Mouse (Mus musculus): ENCODE measurements at regions not wholly inside any gene's neighbourhood (a gene's known extent, or its start where the extent isn't known, plus 50 kb on each side); places are given as distances from the start of the nearest gene placed in this dataset.

- TF ChIP-seq POLR2A (IDR thresholded peaks at IDR 0.05; ENCODE audit: low read depth, low read length): no peak
- TF ChIP-seq JUND (conservative IDR thresholded peaks at IDR 0.05; ENCODE audit: low read depth, low read length): no peak
- TF ChIP-seq JUN (IDR thresholded peaks at IDR 0.05; ENCODE audit: insufficient read depth, low read depth, low read length): no peak
- no peak for TF ChIP-seq SIN3A (IDR thresholded peaks at IDR 0.05; ENCODE audit: low read length)
- TF ChIP-seq RCOR1 (conservative IDR thresholded peaks at IDR 0.05; ENCODE audit: low read depth, low read length): no peak
- TF ChIP-seq POLR2AphosphoS2 (IDR thresholded peaks at IDR 0.05; ENCODE audit: low read depth, low read length): no peak
- no peak for TF ChIP-seq UBTF (IDR thresholded peaks at IDR 0.05; ENCODE audit: low read depth, low read length)
- no peak for TF ChIP-seq MYC (IDR thresholded peaks at IDR 0.05; ENCODE audit: low read depth, low read length)
- no peak for TF ChIP-seq IRF4 (IDR thresholded peaks at IDR 0.05; ENCODE audit: low read depth, low read length)
- TF ChIP-seq USF2 (conservative IDR thresholded peaks at IDR 0.05; ENCODE audit: low read depth, low read length): no peak
- TF ChIP-seq PAX5 (IDR thresholded peaks at IDR 0.05; ENCODE audit: low read length): no peak
- TF ChIP-seq GABPA (IDR thresholded peaks at IDR 0.05; ENCODE audit: insufficient replicate concordance, low read depth, low read length): no peak
- no peak for TF ChIP-seq ZNF384 (IDR thresholded peaks at IDR 0.05; ENCODE audit: low read depth, low read length)
- TF ChIP-seq MAZ (IDR thresholded peaks at IDR 0.05; ENCODE audit: low read depth, low read length): no peak
- no peak for TF ChIP-seq TBP (conservative IDR thresholded peaks at IDR 0.05; ENCODE audit: low read depth, low read length)
- no peak for TF ChIP-seq RAD21 (IDR thresholded peaks at IDR 0.05; ENCODE audit: low read depth, low read length)
- TF ChIP-seq ELF1 (IDR thresholded peaks at IDR 0.05; ENCODE audit: low read depth, low read length): no peak
- in situ Hi-C loops (cut with MboI; ENCODE audit: low pct_ligation_motif_present, low pct_unique_long_range_greater_than_20kb, low sequenced_read_pairs): no loop called here
- H3K9ac ChIP-seq (ENCODE audit: insufficient read depth, low read depth): no peak overlapping the region
These were observed 75.6 kb upstream of the Tmprss2 start for GRCm38 (mm10) chr16:97686561-97686960.

DNA sequence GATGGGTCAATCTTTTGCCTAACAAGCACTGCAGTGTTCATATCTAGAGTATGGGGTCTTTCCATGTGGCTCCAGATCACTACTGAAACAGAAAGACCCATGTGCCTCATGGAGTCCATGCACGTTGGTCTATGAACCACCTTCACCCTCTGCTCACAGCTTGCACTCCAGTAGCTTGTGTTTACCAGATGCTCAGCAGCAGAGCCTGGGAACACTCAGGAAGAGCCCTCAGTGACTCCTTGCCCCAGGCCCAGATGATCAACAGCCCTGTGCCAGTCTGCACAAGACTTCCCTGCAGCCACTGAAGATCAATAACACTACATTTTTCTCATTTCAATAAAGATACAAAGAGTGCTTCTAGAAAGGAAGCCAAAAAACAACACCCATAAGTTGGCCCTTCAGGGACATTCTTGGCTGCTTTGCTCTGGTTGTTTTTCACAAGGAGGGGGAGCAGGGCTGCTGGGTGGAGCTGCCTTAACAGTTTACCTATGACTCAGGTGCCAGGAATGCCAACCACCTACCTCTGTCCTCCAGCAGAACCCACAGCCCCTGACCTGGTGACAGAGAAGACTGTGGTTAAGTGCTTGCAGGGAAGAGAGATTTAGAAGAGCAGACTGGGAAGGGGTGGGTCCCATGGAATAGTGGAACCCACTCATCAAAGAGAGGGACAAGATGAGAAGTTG lies 74.7 kb upstream of the Tmprss2 start:
- Histone ChIP-seq H3K4me1 (ENCODE audit: control insufficient read depth in 1 of 2, insufficient read depth in 2 of 2) (no peaks in the 10 kb centered on the region), H3K4me3 (replicated peaks in 1 of 3; ENCODE audit: low read depth in 2 of 3, low read length in 2 of 3, poor library complexity in 1 of 3) (no peak overlapping the region), H3K79me2 (replicated peaks; ENCODE audit: control insufficient read depth, extremely low read depth, insufficient read depth, poor library complexity, severe bottlenecking) (no peaks in the 10 kb centered on the region), H3K27me3 (replicated peaks) (peaks cover 11% of the 10 kb centered on the region), H3K9me3 (replicated peaks; ENCODE audit: low read length) (peaks cover 7% of the 10 kb centered on the region), H3K9ac (ENCODE audit: insufficient read depth, low read depth) (no peak overlapping the region), H3K36me3 (replicated peaks in 1 of 2; ENCODE audit: control insufficient read depth in 1 of 2, insufficient read depth in 1 of 2, low read length in 1 of 2) (no peaks in the 10 kb centered on the region), H3K27ac (ENCODE audit: insufficient read depth, low read depth) (no peak overlapping the region), H3K4me2 (ENCODE audit: insufficient read depth, low read depth, poor library complexity, severe bottlenecking) (no peak overlapping the region)
- dilution Hi-C loops (cut with MboI; ENCODE audit: extremely low pct_ligation_motif_present, extremely low pct_unique_long_range_greater_than_20kb, low sequenced_read_pairs) (no loop called here), in situ Hi-C loops (cut with MboI; ENCODE audit: low pct_ligation_motif_present, low pct_unique_long_range_greater_than_20kb, low sequenced_read_pairs) (no loop called here)
- DNase-seq (ENCODE audit: extremely low read depth): no peak
- TF ChIP-seq MYC (IDR thresholded peaks at IDR 0.05; ENCODE audit: low read depth, low read length): no peak
- TF ChIP-seq MEF2A (IDR thresholded peaks at IDR 0.05; ENCODE audit: borderline replicate concordance, low read depth, low read length): no peak
- TF ChIP-seq HCFC1 (IDR thresholded peaks at IDR 0.05; ENCODE audit: low read depth, low read length): no peak
- no peak for TF ChIP-seq BHLHE40 (IDR thresholded peaks at IDR 0.05; ENCODE audit: low read depth, low read length)
- no peak for TF ChIP-seq UBTF (IDR thresholded peaks at IDR 0.05; ENCODE audit: low read depth, low read length)
- no peak for TF ChIP-seq SMC3 (IDR thresholded peaks at IDR 0.05; ENCODE audit: low read depth, low read length)
- no peak for TF ChIP-seq TBP (conservative IDR thresholded peaks at IDR 0.05; ENCODE audit: low read depth, low read length)
- no peak for TF ChIP-seq ZKSCAN1 (IDR thresholded peaks at IDR 0.05; ENCODE audit: borderline replicate concordance, low read depth, low read length)
- no peak for TF ChIP-seq MAX (IDR thresholded peaks at IDR 0.05; ENCODE audit: low read length)
- TF ChIP-seq MAFK (IDR thresholded peaks at IDR 0.05; ENCODE audit: insufficient replicate concordance, low read length): no peak
- no peak for TF ChIP-seq JUND (conservative IDR thresholded peaks at IDR 0.05; ENCODE audit: low read depth, low read length)
- no peak for TF ChIP-seq CTCF (conservative IDR thresholded peaks at IDR 0.05 in 1 of 2, IDR thresholded peaks at IDR 0.05 in 1 of 2; ENCODE audit: low read depth in 2 of 2, low read length in 2 of 2)
- TF ChIP-seq KAT2A (IDR thresholded peaks at IDR 0.05; ENCODE audit: insufficient replicate concordance, low read length): no peak
- TF ChIP-seq POLR2A (IDR thresholded peaks at IDR 0.05; ENCODE audit: low read depth, low read length): no peak
- no peak for TF ChIP-seq E2F4 (IDR thresholded peaks at IDR 0.05; ENCODE audit: insufficient replicate concordance, low read depth, low read length)
- TF ChIP-seq PAX5 (IDR thresholded peaks at IDR 0.05; ENCODE audit: low read length): no peak
- no peak for TF ChIP-seq JUN (IDR thresholded peaks at IDR 0.05; ENCODE audit: insufficient read depth, low read depth, low read length)
- TF ChIP-seq RCOR1 (conservative IDR thresholded peaks at IDR 0.05; ENCODE audit: low read depth, low read length): no peak
- no peak for TF ChIP-seq IRF4 (IDR thresholded peaks at IDR 0.05; ENCODE audit: low read depth, low read length)
- no peak for TF ChIP-seq SIN3A (IDR thresholded peaks at IDR 0.05; ENCODE audit: low read length)

More at GRCm38 (mm10) chr16:97686561-97686960, 75.6 kb upstream of the Tmprss2 start:
- no peaks in the 10 kb centered on the region for H3K4me1 ChIP-seq (ENCODE audit: control insufficient read depth in 1 of 2, insufficient read depth in 2 of 2)
- no peak overlapping the region for H3K4me2 ChIP-seq (ENCODE audit: insufficient read depth, low read depth, poor library complexity, severe bottlenecking)
- H3K27me3 ChIP-seq (replicated peaks): peaks cover 11% of the 10 kb centered on the region
- dilution Hi-C loops (cut with MboI; ENCODE audit: extremely low pct_ligation_motif_present, extremely low pct_unique_long_range_greater_than_20kb, low sequenced_read_pairs): no loop called here
- no peaks in the 10 kb centered on the region for H3K9me3 ChIP-seq (replicated peaks; ENCODE audit: low read length)
- no peak overlapping the region for H3K27ac ChIP-seq (ENCODE audit: insufficient read depth, low read depth)
- H3K79me2 ChIP-seq (replicated peaks; ENCODE audit: control insufficient read depth, extremely low read depth, insufficient read depth, poor library complexity, severe bottlenecking): no peaks in the 10 kb centered on the region
- H3K4me3 ChIP-seq (replicated peaks in 1 of 3; ENCODE audit: low read depth in 2 of 3, low read length in 2 of 3, poor library complexity in 1 of 3): no peak overlapping the region
- no peak for DNase-seq (ENCODE audit: extremely low read depth)
- H3K36me3 ChIP-seq (replicated peaks in 1 of 2; ENCODE audit: control insufficient read depth in 1 of 2, insufficient read depth in 1 of 2, low read length in 1 of 2): no peaks in the 10 kb centered on the region

All from CH12.LX (cell line).